ENCODE assay signal across 10 mouse cellular contexts in the genomic region with DNA sequence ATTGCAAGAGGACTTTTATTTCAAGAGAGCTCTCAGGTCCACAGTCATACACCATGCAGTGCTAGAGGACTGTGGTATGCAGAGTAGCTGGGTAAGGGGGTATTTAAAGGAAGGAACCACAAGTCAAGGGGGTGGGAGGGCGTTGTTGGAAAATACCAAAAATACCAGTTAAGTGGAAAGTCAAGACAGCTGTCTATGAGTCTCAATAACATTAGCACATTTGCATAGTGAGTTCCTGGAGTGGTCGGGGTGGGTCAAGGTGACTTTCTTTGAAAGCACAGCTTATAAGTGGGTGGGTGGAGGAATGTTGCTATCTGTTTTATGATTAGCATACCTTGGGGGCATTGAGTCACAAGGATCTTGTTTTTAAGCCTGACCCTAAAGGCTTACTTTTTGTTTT. TPM values are rescaled to one million over a fixed set of nuclear protein-coding genes. Genes with fewer than 3 reads are reported as not detected.
A peak's percentile ranks its signal among the peaks of the same experiment; 100 is the strongest.
DNase-seq lines count a peak whose midpoint lies in the region; ATAC-seq and TF ChIP-seq lines count a peak whose summit lies in the region.
"Not testable (repeated sequence)": the region's sequence is repeated elsewhere in the genome, so short reads cannot be mapped to it uniquely, and the experiment has no call there.
"Had no signal": no experiment of that assay in that cellular context is flagged by ENCODE, and none has a peak within 500 bp of the region (broad histone marks: within the 10 kb centered on the region; RNA-seq: fewer than 3 reads in every experiment).

No protein-coding gene starts in this region.

- 62% methylated on average over 2 of the region's 2 CpGs for WGBS in heart, embryonic 16.5 days
- 79% methylated on average over 2 of the region's 2 CpGs for WGBS in kidney, embryonic 15.5 days
- WGBS in liver, embryonic 11.5 days: 73% methylated on average over 2 of the region's 2 CpGs
- WGBS in liver, embryonic 16.5 days (ENCODE audit: insufficient replicate concordance): 65% methylated on average over 2 of the region's 2 CpGs

- peak overlapping the region; percentile 49; the same call in 1 of the 2 replicates for H3K4me2 ChIP-seq in heart, embryonic 16.5 days (ENCODE audit: low read depth, low read length)
- peak overlapping the region; percentile 54; the same call in 1 of the 2 replicates for H3K4me2 ChIP-seq in kidney, embryonic 15.5 days
- peak overlapping the region; percentile 56 for H3K4me2 ChIP-seq in liver, embryonic 11.5 days
- 0 out of 2 replicates have a peak overlapping the region, but pooled peaks have one; percentile 41 for H3K4me2 ChIP-seq in liver, embryonic 16.5 days (ENCODE audit: low read depth, low read length)

- not testable (repeated sequence) for H3K4me1 ChIP-seq in MEL (ENCODE audit: control insufficient read depth in 1 of 2, insufficient read depth in 2 of 2, low read length in 2 of 2); bone marrow macrophage, adult 2 months (ENCODE audit: control insufficient read depth, insufficient read depth, low read length); heart, embryonic 16.5 days (ENCODE audit: control insufficient read depth, insufficient read depth, low read length); kidney, embryonic 15.5 days; liver, embryonic 11.5 days (replicated peaks; ENCODE audit: control insufficient read depth, insufficient read depth, low read length); liver, embryonic 16.5 days (ENCODE audit: control insufficient read depth, low read depth, low read length)

- not testable (repeated sequence) for H3K27me3 ChIP-seq in MEL (ENCODE audit: control insufficient read depth in 1 of 2, insufficient read depth in 2 of 2, low read length in 2 of 2); heart, embryonic 16.5 days (ENCODE audit: control insufficient read depth, insufficient read depth, low read length); kidney, embryonic 15.5 days; liver, embryonic 11.5 days (replicated peaks; ENCODE audit: control insufficient read depth, insufficient read depth, low read length); liver, embryonic 16.5 days (ENCODE audit: control insufficient read depth, insufficient read depth, low read depth, low read length); splenic B cell, adult 2 months (ENCODE audit: control insufficient read depth, insufficient read depth, low read length, poor library complexity, severe bottlenecking)

- H3K79me2 ChIP-seq in MEL (ENCODE audit: control insufficient read depth, insufficient read depth, low read length, poor library complexity): not testable (repeated sequence)

- not testable (repeated sequence) for TF ChIP-seq CTCF in MEL (IDR thresholded peaks at IDR 0.05 in 2 of 3, conservative IDR thresholded peaks at IDR 0.05 in 1 of 3; ENCODE audit: control insufficient read depth in 1 of 3, insufficient read depth in 1 of 3, low read depth in 2 of 3, low read length in 3 of 3, poor library complexity in 1 of 3, severe bottlenecking in 1 of 3); bone marrow macrophage, adult 2 months (IDR thresholded peaks at IDR 0.05; ENCODE audit: low read depth, low read length)

- not testable (repeated sequence) for H3K9me3 ChIP-seq in MEL (replicated peaks; ENCODE audit: insufficient read depth, low read length); heart, embryonic 16.5 days (replicated peaks; ENCODE audit: control insufficient read depth, low read length); kidney, embryonic 15.5 days (replicated peaks); liver, embryonic 11.5 days (ENCODE audit: control insufficient read depth, low read length); liver, embryonic 16.5 days (replicated peaks; ENCODE audit: control insufficient read depth, low read length)

- not testable (repeated sequence) for TF ChIP-seq POLR2A in MEL (IDR thresholded peaks at IDR 0.05; ENCODE audit: control insufficient read depth in 1 of 2, insufficient read depth in 1 of 2, low read depth in 1 of 2, low read length in 2 of 2, poor library complexity in 1 of 2); bone marrow macrophage, adult 2 months (IDR thresholded peaks at IDR 0.05; ENCODE audit: borderline replicate concordance, low read depth, low read length)

- not testable (repeated sequence) for TF ChIP-seq EP300 in MEL (IDR thresholded peaks at IDR 0.05; ENCODE audit: low read depth in 1 of 2, low read length in 2 of 2)

- 0 out of 2 replicates have a peak overlapping the region, but pooled peaks have one; percentile 27 for H3K27ac ChIP-seq in MEL (ENCODE audit: control insufficient read depth, low read depth, low read length)
- not testable (repeated sequence) for H3K27ac ChIP-seq in bone marrow macrophage, adult 2 months (ENCODE audit: insufficient read depth, low read depth, low read length); heart, embryonic 16.5 days (ENCODE audit: low read length); kidney, embryonic 15.5 days; liver, embryonic 11.5 days (ENCODE audit: low read depth, low read length); liver, embryonic 16.5 days (ENCODE audit: low read length)

- peak overlapping the region; percentile 63 for H3K9ac ChIP-seq in MEL (ENCODE audit: control insufficient read depth, low read depth, low read length, poor library complexity, severe bottlenecking)
- not testable (repeated sequence) for H3K9ac ChIP-seq in heart, embryonic 16.5 days (ENCODE audit: low read length); kidney, embryonic 15.5 days; liver, embryonic 11.5 days (ENCODE audit: low read depth, low read length); liver, embryonic 16.5 days (ENCODE audit: low read depth, low read length)

- H3K36me3 ChIP-seq in MEL (ENCODE audit: control insufficient read depth in 1 of 2, insufficient read depth in 2 of 2, low read length in 2 of 2); heart, embryonic 16.5 days (ENCODE audit: control insufficient read depth, insufficient read depth); kidney, embryonic 15.5 days; liver, embryonic 11.5 days (ENCODE audit: control insufficient read depth, insufficient read depth, low read length); liver, embryonic 16.5 days (ENCODE audit: control insufficient read depth, insufficient read depth); splenic B cell, adult 2 months (ENCODE audit: control insufficient read depth, insufficient read depth, low read length, poor library complexity, severe bottlenecking): not testable (repeated sequence)

- H3K4me3 ChIP-seq in MEL (ENCODE audit: control insufficient read depth in 1 of 2, insufficient read depth in 1 of 2, low read depth in 2 of 2, low read length in 2 of 2): peak overlapping the region; percentile 69 to 77
- H3K4me3 ChIP-seq in bone marrow macrophage, adult 2 months (ENCODE audit: insufficient read depth, low read length): peak overlapping the region; percentile 61
- H3K4me3 ChIP-seq in heart, embryonic 16.5 days (ENCODE audit: low read length): peak overlapping the region; percentile 48; the same call in 1 of the 2 replicates
- not testable (repeated sequence) for H3K4me3 ChIP-seq in kidney, embryonic 15.5 days (replicated peaks)
- H3K4me3 ChIP-seq in liver, embryonic 11.5 days (ENCODE audit: low read depth, low read length): peak overlapping the region; percentile 45; the same call in 1 of the 2 replicates
- peak overlapping the region; percentile 45; the same call in 1 of the 2 replicates for H3K4me3 ChIP-seq in liver, embryonic 16.5 days (ENCODE audit: low read depth, low read length)

- ATAC-seq in heart, embryonic 16.5 days (replicated peaks; ENCODE audit: extremely low read depth, insufficient read depth, low FRiP score); kidney, embryonic 15.5 days (replicated peaks; ENCODE audit: low FRiP score); liver, embryonic 16.5 days (ENCODE audit: low read depth): not testable (repeated sequence)
- peak; percentile 42 for ATAC-seq in liver, embryonic 11.5 days (replicated peaks; ENCODE audit: low FRiP score)

- TF ChIP-seq RAD21 in MEL (IDR thresholded peaks at IDR 0.05; ENCODE audit: low read depth, low read length): not testable (repeated sequence)

- peak; percentile 12 for DNase-seq in CD4-positive, CD25-positive, alpha-beta regulatory T cell, adult 2 months (ENCODE audit: low read depth, low spot score)
- not testable (repeated sequence) for DNase-seq in MEL (ENCODE audit: low read depth, low spot score); liver, embryonic 11.5 days (ENCODE audit: low spot score)
- DNase-seq in splenic B cell, adult 2 months (ENCODE audit: low read depth, low spot score): peak; percentile 29

RNA-seq across cellular contexts. Expression of a gene that starts 1.1 kb away (rescaled TPM):
- 15.2 and 20.4 TPM in 2 replicates for total RNA-seq in MEL (2012; rRNA removed)
- polyA plus RNA-seq in MEL (2012; ENCODE audit: insufficient read depth in 1 of 2, insufficient read length in 2 of 2, low read depth in 1 of 2, low replicate concordance in 2 of 2, missing spikeins in 1 of 2): 10 to 100 TPM in 1 of 2 experiments, not detected in 1; 11.6 TPM
- polyA plus RNA-seq in bone marrow macrophage, adult 2 months (2012; ENCODE audit: insufficient read depth, insufficient read length, missing spikeins): 17.8 and 28.5 TPM in 2 replicates
- 3.7 and 5.0 TPM in 2 replicates for polyA plus RNA-seq in heart, embryonic 16.5 days (2015; fragmentation: Nextera tagmentation; extraction: Ambion mirVana)
- 2.3 and 3.4 TPM in 2 replicates for polyA plus RNA-seq in kidney, embryonic 15.5 days (2015; fragmentation: Nextera tagmentation; extraction: Ambion mirVana)
- 5.0 and 5.9 TPM in 2 replicates for polyA plus RNA-seq in liver, embryonic 11.5 days (2014; fragmentation: Nextera tagmentation; extraction: Ambion mirVana)
- 1.2 and 1.4 TPM in 2 replicates for polyA plus RNA-seq in liver, embryonic 16.5 days (2015; fragmentation: Nextera tagmentation; extraction: Ambion mirVana)
- total RNA-seq: midbrain, postnatal 0 days had no signal
- polyA plus RNA-seq: adrenal gland, adult 2 months had no signal
